Mouse (Mus musculus) stomach, postnatal 0 days (tissue): ENCODE measurements around the gene Ski. TPM values are rescaled to one million over a fixed set of nuclear protein-coding genes. Genes with fewer than 3 reads are reported as not detected.

ENCODE experiments used
- ATAC-seq: fragments of 200-750 bp; cut with Nextera tagmentation; 2 replicates; pipeline ENCODE4 v1.8.0; 2017; ENCODE audit not compliant: low FRiP score, low TSS enrichment
- DNase-seq: peaks from one replicate; pipeline ENCODE4 v3.0.0-alpha.2; 2016; ENCODE audit warnings: low spot score
- H3K27ac ChIP-seq: fragments of 300-500 bp; sonication (generic); replicated peaks from 2 replicates; pipeline ENCODE4 v1.5.1; 2014; ENCODE audit warnings: mild to moderate bottlenecking, control low read depth
- H3K27me3 ChIP-seq: fragments of 300-500 bp; sonication (generic); 2 replicates; pipeline ENCODE4 v1.6.1; 2014; ENCODE audit warnings: low read length; ENCODE audit not compliant: control insufficient read depth, insufficient read depth
- H3K36me3 ChIP-seq: fragments of 300-500 bp; sonication (generic); 2 replicates; pipeline ENCODE4 v1.6.1; 2014; ENCODE audit warnings: low read length, mixed read lengths; ENCODE audit not compliant: control insufficient read depth, insufficient read depth
- H3K4me1 ChIP-seq: fragments of 300-500 bp; sonication (generic); replicated peaks from 2 replicates; pipeline ENCODE4 v1.6.1; 2014; ENCODE audit warnings: antibody characterized with exemption; ENCODE audit not compliant: control insufficient read depth, insufficient read depth
- H3K4me2 ChIP-seq: fragments of 300-500 bp; sonication (generic); replicated peaks from 2 replicates; pipeline ENCODE4 v1.6.1; 2014; ENCODE audit warnings: low read depth, mild to moderate bottlenecking, control low read depth, moderate library complexity
- H3K4me3 ChIP-seq: fragments of 300-500 bp; sonication (generic); 2 replicates; pipeline ENCODE4 v1.5.1; 2014; ENCODE audit warnings: low read depth, low read length, control low read depth
- H3K9ac ChIP-seq: fragments of 300-500 bp; sonication (generic); 2 replicates; pipeline ENCODE4 v1.6.1; 2014; ENCODE audit warnings: mild to moderate bottlenecking, low read length, control low read depth, mixed read lengths
- H3K9me3 ChIP-seq: fragments of 300-500 bp; sonication (generic); 2 replicates; pipeline ENCODE4 v1.6.1; 2016; ENCODE audit warnings: low read length; ENCODE audit not compliant: control insufficient read depth
- CTCF ChIP-seq: IDR thresholded peaks from 2 replicates; pipeline ENCODE4 v1.5.1; 2016; ENCODE audit warnings: antibody characterized with exemption, low read depth, mild to moderate bottlenecking, moderate library complexity
- EP300 ChIP-seq: optimal IDR thresholded peaks from 2 replicates; pipeline ENCODE3; 2016; ENCODE audit warnings: antibody characterized with exemption
- WGBS: fragments of 180-500 bp; shearing (Covaris S2); extraction: QIAGEN DNeasy Blood & Tissue Kit; methylation state at CpG from one replicate; pipeline ENCODE4 v1.1.7; 2014; 5-methylcytosine and 5-hydroxymethylcytosine counted together
- polyA plus RNA-seq: library from polyadenylated mRNA; unstranded; fragments of >200 nt; fragmentation: Nextera tagmentation; extraction: Ambion mirVana; gene quantifications from 2 replicates; pipeline ENCODE4 v1.2.1, GENCODE M21; 2015

Gene Ski
- polyA plus RNA-seq, 1 experiment from 2014 or later = 9.7 TPM

DNA sequence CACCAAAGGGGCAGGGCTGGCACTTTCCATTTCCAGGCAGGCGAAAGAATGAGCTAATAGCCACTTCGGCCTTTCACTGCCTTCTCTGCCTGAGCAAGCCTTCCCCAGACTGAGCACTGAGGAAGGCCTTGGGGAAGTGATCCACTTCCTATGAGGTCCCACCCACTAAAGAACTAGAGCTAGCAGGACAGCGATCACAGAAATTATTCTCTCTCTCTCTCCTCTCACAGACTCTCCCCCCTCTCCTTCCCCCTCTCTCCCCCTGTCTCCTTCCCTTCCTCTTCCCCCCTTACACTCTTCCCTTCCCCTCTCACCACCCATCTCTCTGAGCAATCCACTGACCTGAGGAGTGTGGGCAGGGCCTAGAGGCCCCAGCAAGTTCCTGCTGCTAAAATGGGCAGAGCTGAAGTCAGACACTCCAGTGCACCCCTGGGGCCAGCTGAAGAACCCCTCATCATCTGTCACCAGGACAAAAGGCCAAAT lies 35.2 kb downstream of the Ski start:
- TF ChIP-seq EP300 (no peak), CTCF (no peak)
- H3K9me3 ChIP-seq = no peaks in the 10 kb centered on the region
- ATAC-seq (0 out of 2 replicates have a peak, but pooled peaks have one; percentile 8), DNase-seq (no peak)
- peak overlapping the region; percentile 49 for H3K27ac ChIP-seq
- no peak overlapping the region for H3K9ac ChIP-seq
- H3K4me2 ChIP-seq = no peak overlapping the region
- no peak overlapping the region for H3K4me3 ChIP-seq
- H3K36me3 ChIP-seq = no peaks in the 10 kb centered on the region
- no peaks in the 10 kb centered on the region for H3K27me3 ChIP-seq
- peaks cover 36% of the 10 kb centered on the region for H3K4me1 ChIP-seq
- 57% methylated on average over 3 of the region's 3 CpGs for WGBS

DNA sequence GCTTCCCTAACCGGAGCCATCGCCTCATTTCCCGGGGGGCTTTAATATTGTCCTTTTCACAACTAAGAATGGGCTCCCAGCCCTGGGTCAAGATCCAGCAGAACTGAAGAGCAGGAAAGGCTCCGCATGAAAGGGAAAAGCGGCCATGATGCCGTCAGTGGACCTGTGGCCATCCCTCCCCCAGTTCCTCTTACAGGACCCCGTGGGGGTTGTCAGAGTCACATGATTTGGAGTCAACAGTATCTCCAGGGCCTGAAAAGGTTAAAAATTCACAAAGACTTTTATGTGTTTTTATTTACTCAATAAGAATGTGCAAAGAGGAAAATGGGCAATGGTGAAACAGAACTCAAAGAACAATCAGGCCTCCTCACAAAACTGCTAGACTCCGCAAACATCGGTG lies 36.5 kb downstream of the Ski start:
- Histone ChIP-seq H3K9me3 (no peaks in the 10 kb centered on the region), H3K27ac (0 out of 2 replicates have a peak overlapping the region, but pooled peaks have one; percentile 53), H3K4me3 (no peak overlapping the region), H3K36me3 (no peaks in the 10 kb centered on the region), H3K9ac (no peak overlapping the region), H3K27me3 (no peaks in the 10 kb centered on the region), H3K4me1 (peaks cover 33% of the 10 kb centered on the region), H3K4me2 (no peak overlapping the region)
- ATAC-seq = no peak
- TF ChIP-seq EP300 (no peak), CTCF (no peak)
- WGBS = 83% methylated on average over 9 of the region's 9 CpGs
- DNase-seq = no peak

- peak; percentile 17; the same call in 1 of the 2 replicates for ATAC-seq
- DNase-seq = no peak
- H3K9ac ChIP-seq = no peak overlapping the region; the same call in 1 of the 2 replicates
- peak overlapping the region; percentile 24; the same call in 1 of the 2 replicates for H3K4me2 ChIP-seq
- peak overlapping the region; percentile 53 for H3K27ac ChIP-seq
- H3K9me3 ChIP-seq = no peaks in the 10 kb centered on the region
- no peaks in the 10 kb centered on the region for H3K27me3 ChIP-seq
- WGBS = 44% methylated on average over 18 of the region's 18 CpGs
- peaks cover 20% of the 10 kb centered on the region for H3K4me1 ChIP-seq
- H3K4me3 ChIP-seq = no peak overlapping the region
- TF ChIP-seq EP300 = no peak
- TF ChIP-seq CTCF = no peak
- no peaks in the 10 kb centered on the region for H3K36me3 ChIP-seq
Measured at GRCm38 (mm10) chr4:155184248-155185070, 37.9 kb downstream of the Ski start.

DNA sequence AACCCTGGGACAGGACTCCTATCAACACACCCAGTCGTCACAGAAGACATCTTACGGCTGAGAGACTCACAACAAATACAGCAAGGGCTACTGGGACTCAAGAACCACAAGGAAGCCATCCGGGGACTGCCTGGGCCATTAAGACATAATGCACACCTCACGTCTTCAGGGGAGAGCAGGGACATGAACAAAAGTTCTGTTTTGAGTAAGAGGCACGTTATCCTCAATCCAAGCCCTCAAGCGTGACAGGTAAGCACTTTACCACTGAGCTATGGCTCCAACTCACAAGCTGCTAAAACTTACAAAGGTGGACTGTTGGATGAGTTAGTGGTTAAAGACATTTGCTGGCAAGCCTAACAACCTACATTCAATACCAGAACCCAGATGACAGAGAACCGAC lies 39.2 kb downstream of the Ski start:
- no peak overlapping the region for H3K4me2 ChIP-seq
- no peaks in the 10 kb centered on the region for H3K36me3 ChIP-seq
- H3K4me1 ChIP-seq = peaks cover 22% of the 10 kb centered on the region
- ATAC-seq (no peak), DNase-seq (no peak)
- 87% methylated on average over 7 of the region's 7 CpGs for WGBS
- H3K27ac ChIP-seq = no peak overlapping the region
- H3K9ac ChIP-seq = no peak overlapping the region
- H3K4me3 ChIP-seq = no peak overlapping the region
- no peak for TF ChIP-seq CTCF
- TF ChIP-seq EP300 = no peak
- no peaks in the 10 kb centered on the region for H3K27me3 ChIP-seq
- no peaks in the 10 kb centered on the region for H3K9me3 ChIP-seq

- 28% methylated on average over 3 of the region's 3 CpGs for WGBS
- Histone ChIP-seq H3K36me3 (no peaks in the 10 kb centered on the region), H3K4me1 (peaks cover 33% of the 10 kb centered on the region), H3K4me3 (no peak overlapping the region), H3K27ac (peak overlapping the region; percentile 89), H3K9ac (0 out of 2 replicates have a peak overlapping the region, but pooled peaks have one; percentile 32), H3K4me2 (peak overlapping the region; percentile 32; the same call in 1 of the 2 replicates), H3K27me3 (no peaks in the 10 kb centered on the region), H3K9me3 (no peaks in the 10 kb centered on the region)
- TF ChIP-seq EP300 (no peak), CTCF (no peak)
- no peak for DNase-seq
- no peak for ATAC-seq
Measured at GRCm38 (mm10) chr4:155178981-155179512, 43.3 kb downstream of the Ski start.

GRCm38 (mm10) chr4:155178274-155178673 lies 44.1 kb downstream of the Ski start:
- Histone ChIP-seq H3K4me3 (no peak overlapping the region), H3K36me3 (no peaks in the 10 kb centered on the region), H3K9ac (no peak overlapping the region; the same call in 1 of the 2 replicates), H3K4me1 (peaks cover 36% of the 10 kb centered on the region), H3K9me3 (no peaks in the 10 kb centered on the region), H3K4me2 (peak overlapping the region; percentile 32), H3K27me3 (no peaks in the 10 kb centered on the region), H3K27ac (peak overlapping the region; percentile 89)
- ATAC-seq (peak; percentile 62), DNase-seq (peak; percentile 73)
- 7% methylated on average over 6 of the region's 6 CpGs for WGBS
- peak; percentile 22 for TF ChIP-seq EP300
- TF ChIP-seq CTCF = no peak
